Mouse (Mus musculus): ENCODE data around the gene Serpinb9.
"Not testable (repeated sequence)": the region's sequence is repeated elsewhere in the genome, so short reads cannot be mapped to it uniquely, and the experiment has no call there.

Gene Serpinb9

DNA sequence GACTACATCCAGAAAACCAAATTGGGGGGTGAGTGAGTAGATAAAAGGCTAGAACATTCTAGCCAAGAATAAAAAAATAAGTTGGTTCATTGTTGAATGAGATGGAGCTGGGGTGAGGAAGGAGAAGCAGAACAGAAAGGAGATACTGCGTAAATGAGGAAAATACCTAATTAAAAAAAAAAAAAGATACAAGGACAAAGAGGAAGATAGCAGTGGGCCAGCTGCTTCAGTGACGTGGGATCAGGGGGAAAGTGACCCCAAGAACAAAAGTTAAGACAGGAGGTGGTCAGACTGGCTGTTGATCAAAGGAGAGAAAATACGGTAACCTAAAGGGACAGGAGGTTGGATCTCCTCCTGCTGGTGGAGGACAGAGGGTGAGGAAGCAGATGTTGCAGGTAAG is at the start of gene Serpinb9:
TSS of gene Serpinb9 (plus strand) at position 301 of the 400 bp plus-strand sequence.
- peak; percentile 26 for DNase-seq (ENCODE audit: low read depth, low spot score)

GRCm38 (mm10) chr13:32956537-32956936 is 46.5 kb upstream of the Serpinb9 start:
- no peak for DNase-seq (ENCODE audit: low read depth, low spot score)

DNA sequence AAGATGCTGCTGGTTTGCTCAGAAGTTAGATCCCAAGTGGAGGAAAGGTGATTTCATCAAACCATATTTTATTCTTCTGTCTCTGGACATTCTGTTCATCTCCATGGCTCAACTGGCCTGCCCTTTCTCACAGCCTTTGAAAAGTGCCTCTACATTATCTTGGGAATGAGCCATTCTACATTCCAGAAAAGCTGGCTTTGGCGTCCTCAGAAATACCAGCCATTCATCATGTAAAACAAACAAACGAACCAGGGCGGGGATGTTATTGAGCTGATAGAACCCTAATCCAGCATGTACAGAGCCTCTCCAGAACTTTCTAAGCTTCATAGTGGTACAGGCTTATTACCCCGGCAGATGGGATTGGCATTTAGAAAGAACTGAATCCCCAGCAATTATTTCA is 45.1 kb upstream of the Serpinb9 start:
- no peak for DNase-seq (ENCODE audit: low read depth, low spot score)

DNA sequence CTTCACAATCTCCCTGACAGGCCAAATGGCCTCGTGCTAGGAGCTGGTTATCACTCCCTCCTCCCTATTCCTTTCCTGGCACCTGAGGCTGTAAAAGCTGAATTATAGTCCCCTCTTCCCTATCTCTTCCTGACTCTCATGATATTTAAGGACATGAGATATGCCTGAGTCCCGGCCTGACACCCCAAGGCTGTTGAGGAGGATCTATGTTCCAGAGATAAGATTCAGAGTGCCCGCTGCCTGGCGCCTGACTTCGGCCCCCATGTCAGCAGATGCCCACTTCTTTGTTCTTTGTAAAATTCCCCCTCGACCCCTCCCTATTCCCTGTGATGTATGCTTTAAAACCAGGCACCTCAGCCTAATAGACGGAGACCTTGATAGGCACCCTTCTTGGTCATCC is 44.5 kb upstream of the Serpinb9 start:
- not testable (repeated sequence) for DNase-seq (ENCODE audit: low read depth, low spot score)

DNA sequence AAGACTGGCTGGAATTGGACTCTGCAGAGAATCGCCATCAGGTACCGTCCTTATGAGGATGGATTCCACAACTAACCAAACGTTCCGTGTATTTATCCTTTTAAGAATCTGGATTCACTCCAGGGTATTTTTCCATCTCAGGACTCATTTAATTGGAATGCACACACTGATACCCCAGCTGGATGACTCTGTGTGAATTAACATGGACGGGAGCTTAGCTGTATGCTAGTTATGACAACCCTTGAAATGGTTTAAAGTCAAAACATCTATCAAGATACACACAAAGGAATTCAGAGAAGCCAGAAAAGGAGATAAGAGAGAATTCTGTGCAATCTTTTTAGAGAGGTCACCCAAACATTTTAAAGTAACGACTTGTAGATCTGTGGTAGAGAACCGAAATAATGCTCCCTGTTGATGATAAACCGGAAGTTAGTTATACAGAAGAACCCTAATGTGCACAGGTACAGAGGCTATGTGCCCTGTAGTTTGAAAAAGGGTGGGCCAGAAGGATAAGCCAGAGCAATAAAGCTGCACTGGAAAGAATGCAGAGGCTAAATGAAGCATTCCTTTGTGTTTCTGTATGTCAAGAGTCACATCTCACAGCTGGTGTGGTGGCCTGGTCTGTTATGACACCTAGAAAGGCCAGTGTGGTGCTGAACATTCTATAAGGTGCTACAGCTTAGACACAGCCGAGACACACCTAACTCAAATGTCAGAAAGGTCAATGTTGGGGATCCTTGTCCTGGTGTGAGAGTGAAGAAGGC is 38.9 kb upstream of the Serpinb9 start:
- no peak for DNase-seq (ENCODE audit: low read depth, low spot score)

GRCm38 (mm10) chr13:32964989-32965811 is 37.9 kb upstream of the Serpinb9 start, which contains the start of gene Serpinb6b:
Gene Serpinb6b, plus strand, starts transcription at chr13:32965209.
- DNase-seq (ENCODE audit: low read depth, low spot score): peak; percentile 49

DNA sequence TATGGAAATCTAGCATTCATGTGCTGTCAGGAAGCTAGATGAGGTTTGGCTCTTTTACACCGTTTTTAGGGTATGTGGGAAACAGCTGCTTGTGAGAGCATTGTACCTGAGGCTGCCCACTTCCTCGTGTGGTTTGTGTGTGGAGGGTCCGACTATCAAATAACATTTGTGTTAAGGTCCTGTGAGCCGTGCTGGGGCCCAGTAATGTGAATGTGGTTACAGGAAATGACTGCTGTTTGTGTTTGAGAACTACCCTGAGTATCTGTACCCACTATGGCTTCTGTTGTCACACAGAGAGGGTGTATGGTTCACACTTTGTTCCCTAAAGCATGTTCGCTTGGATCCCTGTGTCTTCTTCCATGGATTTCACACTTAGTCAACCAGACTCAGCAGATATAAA is 36.9 kb upstream of the Serpinb9 start:
- DNase-seq (ENCODE audit: low read depth, low spot score): no peak

- DNase-seq (ENCODE audit: low read depth, low spot score): no peak
Measured at GRCm38 (mm10) chr13:32967233-32967632, 35.8 kb upstream of the Serpinb9 start.

DNA sequence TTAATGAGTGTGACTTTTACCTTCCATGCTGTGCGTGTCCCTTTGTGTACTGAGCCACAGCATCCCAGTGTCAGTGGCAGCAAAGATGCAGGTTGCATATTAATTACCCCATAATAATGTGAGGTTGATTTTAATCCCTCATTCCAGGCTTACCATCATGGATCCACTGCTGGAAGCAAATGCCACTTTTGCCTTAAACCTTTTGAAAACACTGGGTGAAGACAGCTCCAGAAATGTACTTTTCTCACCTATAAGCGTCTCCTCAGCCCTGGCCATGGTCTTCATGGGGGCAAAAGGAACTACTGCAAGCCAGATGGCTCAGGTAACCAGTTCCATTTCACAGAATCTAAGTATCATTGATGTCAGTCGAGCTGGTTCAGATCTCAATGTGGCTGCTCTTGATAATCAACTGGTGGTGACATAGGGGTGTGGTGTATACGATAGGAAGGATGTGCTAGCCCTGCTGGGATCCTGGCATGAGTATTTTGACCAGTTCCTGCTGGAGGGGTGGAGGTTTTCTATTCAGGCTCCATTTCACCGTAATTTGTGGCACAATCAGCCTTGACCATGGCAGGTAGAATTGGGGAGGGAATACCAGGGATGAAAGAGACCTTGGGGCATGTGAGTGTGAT is 34.6 kb upstream of the Serpinb9 start:
- no peak for DNase-seq (ENCODE audit: low read depth, low spot score)

- no peak for DNase-seq (ENCODE audit: low read depth, low spot score)
Measured at GRCm38 (mm10) chr13:32968996-32969640, 33.9 kb upstream of the Serpinb9 start.

DNA sequence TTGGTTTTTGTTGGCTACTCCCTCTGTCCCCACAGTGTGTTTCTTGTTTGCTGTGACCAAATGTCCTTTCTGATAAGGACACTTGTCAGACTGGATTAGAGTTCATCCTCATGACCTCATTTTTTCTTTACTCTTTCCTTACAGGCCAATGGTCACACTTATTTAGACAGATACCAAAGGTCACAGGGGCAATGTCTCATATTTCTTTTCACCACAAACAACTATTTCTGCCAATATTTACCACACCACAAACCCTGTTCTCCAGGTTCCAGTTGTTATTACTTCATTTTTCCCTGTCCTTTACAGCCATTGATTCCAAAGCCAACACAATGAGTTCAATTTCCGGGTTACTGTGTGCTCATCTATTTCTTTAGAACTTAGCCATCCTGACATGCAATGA is 33.4 kb upstream of the Serpinb9 start:
- no peak for DNase-seq (ENCODE audit: low read depth, low spot score)

DNA sequence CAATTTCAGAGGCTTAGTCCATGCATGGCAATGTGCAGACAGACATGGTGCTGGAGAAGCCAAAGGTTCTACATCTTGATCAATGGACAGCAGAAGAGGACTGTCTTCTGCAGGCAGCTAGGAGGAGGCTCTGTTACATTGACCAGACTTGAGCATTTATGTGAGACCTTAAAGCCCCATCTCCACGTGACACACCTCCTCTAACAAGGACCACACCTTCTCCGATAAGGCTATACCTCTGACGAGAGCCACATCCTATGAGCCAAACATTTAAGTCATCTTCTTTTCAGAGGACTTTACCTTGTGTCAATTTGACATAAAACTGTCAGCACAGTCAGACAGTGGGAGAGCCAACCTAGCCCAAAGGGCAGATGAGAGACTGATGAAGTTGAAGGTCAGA is 32.3 kb upstream of the Serpinb9 start:
- DNase-seq (ENCODE audit: low read depth, low spot score): no peak

GRCm38 (mm10) chr13:32974268-32974667 is 28.8 kb upstream of the Serpinb9 start:
- no peak for DNase-seq (ENCODE audit: low read depth, low spot score)

DNA sequence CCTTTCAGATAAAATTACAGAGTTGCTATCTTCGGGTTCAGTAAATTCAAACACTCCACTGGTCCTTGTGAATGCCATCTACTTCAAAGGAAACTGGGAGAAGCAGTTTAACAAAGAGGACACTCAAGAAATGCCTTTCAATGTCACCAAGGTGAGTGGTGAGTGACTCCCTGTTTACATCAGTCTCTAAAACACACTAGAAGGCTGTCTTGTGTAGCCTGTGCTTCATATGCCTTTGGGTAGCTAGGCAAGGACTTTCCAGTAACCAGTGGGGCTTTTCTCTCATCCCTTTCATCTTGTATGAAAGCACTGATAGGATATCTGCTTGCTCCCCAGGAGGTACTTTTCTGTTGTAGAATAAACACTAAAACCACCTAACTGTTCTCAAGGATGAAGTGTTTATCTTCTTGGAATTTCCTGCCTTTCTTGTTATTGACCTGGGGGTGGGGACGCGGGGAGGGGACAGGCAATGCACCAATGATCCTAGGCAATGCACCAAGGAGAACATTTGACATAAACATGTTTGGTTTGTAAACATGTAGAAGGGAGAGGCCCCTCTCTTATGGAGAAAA is 28.1 kb upstream of the Serpinb9 start:
- no peak for DNase-seq (ENCODE audit: low read depth, low spot score)

GRCm38 (mm10) chr13:32975710-32976109 is 27.3 kb upstream of the Serpinb9 start:
- no peak for DNase-seq (ENCODE audit: low read depth, low spot score)

GRCm38 (mm10) chr13:32982556-32983042 is 20.5 kb upstream of the Serpinb9 start:
- no peak for DNase-seq (ENCODE audit: low read depth, low spot score)

DNA sequence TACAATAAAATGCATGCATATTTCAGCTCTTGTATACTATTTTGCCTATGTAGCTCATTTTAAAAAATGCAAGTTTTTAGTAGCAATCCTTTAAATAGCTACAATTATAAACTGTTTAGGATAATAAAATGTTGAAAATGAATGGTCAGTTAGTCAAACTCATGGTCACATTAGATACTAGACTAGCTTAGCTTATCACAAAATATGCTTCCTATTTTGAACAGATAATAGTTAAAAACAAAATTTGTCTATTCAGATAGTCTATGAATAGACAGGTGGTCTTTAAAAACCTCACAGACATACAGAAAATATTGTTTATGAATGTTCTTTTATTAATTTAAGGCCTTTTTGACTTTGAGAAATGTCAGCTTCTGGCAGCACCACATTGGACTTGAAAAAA is 16.8 kb upstream of the Serpinb9 start:
- no peak for DNase-seq (ENCODE audit: low read depth, low spot score)

- no peak for DNase-seq (ENCODE audit: low read depth, low spot score)
Measured at GRCm38 (mm10) chr13:32993152-32993893, 9.7 kb upstream of the Serpinb9 start.

- no peak for DNase-seq (ENCODE audit: low read depth, low spot score)
Measured at GRCm38 (mm10) chr13:32993894-32994242, 9.2 kb upstream of the Serpinb9 start.

- DNase-seq (ENCODE audit: low read depth, low spot score): no peak
Measured at GRCm38 (mm10) chr13:32995051-32995450, 8.0 kb upstream of the Serpinb9 start.

DNA sequence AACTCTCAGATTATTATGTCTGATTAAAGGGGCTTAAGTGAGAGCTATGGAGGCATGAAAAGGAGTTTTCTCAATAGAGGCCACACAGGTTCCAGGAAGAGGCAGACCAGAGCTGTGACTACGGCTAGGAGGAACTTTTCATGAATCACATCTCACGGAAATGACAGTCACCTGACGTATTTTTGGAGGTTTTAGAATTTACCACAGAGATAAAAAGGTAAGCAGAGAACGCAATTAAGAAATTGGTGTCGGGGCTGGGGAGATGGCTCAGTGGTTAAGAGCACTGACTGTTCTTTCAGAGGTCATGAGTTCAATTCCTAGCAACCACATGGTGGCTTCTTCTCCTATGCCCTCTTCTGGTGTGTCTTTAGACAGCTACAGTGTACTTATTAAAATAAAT is 1.7 kb upstream of the Serpinb9 start:
- DNase-seq (ENCODE audit: low read depth, low spot score): no peak
